Mouse (Mus musculus) ovary, adult 18-20 months (tissue): Measurements from ENCODE around the gene Kif7.

Source experiments
- DNase-seq: peaks from one replicate; pipeline ENCODE4 v3.0.0; 2022; ENCODE audit warnings: low spot score, mixed read lengths

Kif7 gene

GRCm38 (mm10) chr7:79715187-79715981 lies at the start of gene Kif7:
Gene Kif7 (minus strand): TSS chr7:79715720.
- DNase-seq, result peak; percentile 82

GRCm38 (mm10) chr7:79762106-79762505 lies 46.6 kb upstream of the Kif7 start:
- DNase-seq, result no peak

GRCm38 (mm10) chr7:79761124-79761876 lies 45.8 kb upstream of the Kif7 start:
- no peak for DNase-seq

- no peak for DNase-seq
Observed at GRCm38 (mm10) chr7:79759766-79760165, 44.2 kb upstream of the Kif7 start.

GRCm38 (mm10) chr7:79758176-79758575 lies 42.7 kb upstream of the Kif7 start:
- DNase-seq, result no peak

GRCm38 (mm10) chr7:79756334-79756733 lies 40.8 kb upstream of the Kif7 start:
- no peak for DNase-seq

GRCm38 (mm10) chr7:79749511-79749910 lies 34.0 kb upstream of the Kif7 start:
- DNase-seq, result no peak

GRCm38 (mm10) chr7:79747659-79748058 lies 32.1 kb upstream of the Kif7 start:
- no peak for DNase-seq

- DNase-seq, result no peak
Observed at GRCm38 (mm10) chr7:79744585-79744984, 29.1 kb upstream of the Kif7 start.

- no peak for DNase-seq
Observed at GRCm38 (mm10) chr7:79744051-79744450, 28.5 kb upstream of the Kif7 start.

GRCm38 (mm10) chr7:79742659-79743536 lies 27.4 kb upstream of the Kif7 start, which contains the start of the genes Pex11a and Wdr93:
Gene Pex11a (minus strand): TSS chr7:79743131.
Gene Wdr93 (plus strand): TSS chr7:79743163.
- DNase-seq, result peak; percentile 73

GRCm38 (mm10) chr7:79742277-79742658 lies 26.7 kb upstream of the Kif7 start:
- no peak for DNase-seq

GRCm38 (mm10) chr7:79740279-79740678 lies 24.8 kb upstream of the Kif7 start:
- no peak for DNase-seq

- DNase-seq, result no peak
Observed at GRCm38 (mm10) chr7:79738913-79739312, 23.4 kb upstream of the Kif7 start.

GRCm38 (mm10) chr7:79736511-79736910 lies 21.0 kb upstream of the Kif7 start:
- no peak for DNase-seq

GRCm38 (mm10) chr7:79734563-79734962 lies 19.0 kb upstream of the Kif7 start:
- peak; percentile 75 for DNase-seq

GRCm38 (mm10) chr7:79732622-79733021 lies 17.1 kb upstream of the Kif7 start, which contains the start of gene Plin1:
Gene Plin1 (minus strand): TSS chr7:79732903.
- no peak for DNase-seq

- DNase-seq, result no peak
Observed at GRCm38 (mm10) chr7:79731438-79731837, 15.9 kb upstream of the Kif7 start.

GRCm38 (mm10) chr7:79729743-79730370 lies 14.3 kb upstream of the Kif7 start:
- DNase-seq, result no peak

GRCm38 (mm10) chr7:79729169-79729568 lies 13.6 kb upstream of the Kif7 start:
- DNase-seq, result no peak

- DNase-seq, result no peak
Observed at GRCm38 (mm10) chr7:79728219-79728618, 12.7 kb upstream of the Kif7 start.

GRCm38 (mm10) chr7:79727091-79727490 lies 11.6 kb upstream of the Kif7 start:
- no peak for DNase-seq
